8 mouse cellular contexts compared by ENCODE assay signal in the genomic region with DNA sequence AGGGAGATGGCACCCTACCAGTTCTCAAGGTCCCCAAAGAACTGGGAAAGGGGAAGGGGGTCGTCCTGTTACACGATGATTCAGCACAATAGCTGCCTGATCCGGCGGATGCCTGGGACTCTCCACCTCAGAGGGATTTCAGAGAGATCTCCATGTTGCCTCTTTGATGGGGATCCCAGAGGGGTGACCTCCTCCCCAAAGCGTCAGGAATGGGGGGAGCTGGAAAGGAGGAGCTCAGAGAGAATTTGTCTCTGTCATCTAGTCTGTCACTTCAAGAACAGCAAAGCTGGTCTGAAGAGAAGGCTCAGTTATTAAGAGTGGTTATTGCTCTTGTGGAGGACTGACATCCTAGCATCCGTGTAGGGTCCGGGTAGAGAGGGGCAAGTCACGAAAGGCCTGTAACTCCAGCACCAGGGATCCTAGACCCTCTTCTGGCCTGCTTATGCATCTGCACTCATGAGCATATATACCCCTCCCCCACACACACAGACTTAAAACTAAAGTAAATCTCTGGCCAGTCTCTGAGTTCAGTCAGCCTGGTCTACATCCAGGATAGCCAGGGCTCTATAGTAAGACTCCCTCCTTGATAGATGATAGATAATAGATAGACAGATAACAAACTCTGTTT. TPM values are rescaled to one million over a fixed set of nuclear protein-coding genes. Genes with fewer than 3 reads are reported as not detected.
DNase-seq lines count a peak whose midpoint lies in the region; ATAC-seq and TF ChIP-seq lines count a peak whose summit lies in the region.

No protein-coding gene starts in this region.

- no peak overlapping the region for H3ac ChIP-seq in myocyte (ENCODE audit: control insufficient read depth, insufficient read length)

- peaks cover 33% of the 10 kb centered on the region for H3K4me1 ChIP-seq in kidney, embryonic 16.5 days (ENCODE audit: insufficient read depth, low read length)
- peaks cover 6% of the 10 kb centered on the region for H3K4me1 ChIP-seq in cortical plate, adult 2 months (ENCODE audit: control insufficient read depth, insufficient read depth, low read length)
- peaks cover 31% of the 10 kb centered on the region for H3K4me1 ChIP-seq in intestine, embryonic 14.5 days (replicated peaks; ENCODE audit: control insufficient read depth, insufficient read depth, low read length)

- peaks cover 9% of the 10 kb centered on the region; the same call in 1 of the 2 replicates for H3K27me3 ChIP-seq in kidney, embryonic 16.5 days (ENCODE audit: insufficient read depth, low read length)
- no peaks in the 10 kb centered on the region for H3K27me3 ChIP-seq in intestine, embryonic 14.5 days (replicated peaks; ENCODE audit: control insufficient read depth, insufficient read depth, low read length)
- H3K27me3 ChIP-seq in myocyte (ENCODE audit: control insufficient read depth, insufficient read depth, insufficient read length) = no peaks in the 10 kb centered on the region

- TF ChIP-seq POLR2A in cortical plate, adult 2 months (IDR thresholded peaks at IDR 0.05; ENCODE audit: extremely low read depth, insufficient read depth, low read length) = no peak
- no peak for TF ChIP-seq POLR2A in myocyte (IDR thresholded peaks at IDR 0.05; ENCODE audit: insufficient read length, low read depth)

- peak overlapping the region; percentile 88 for H3K4me2 ChIP-seq in kidney, embryonic 16.5 days (replicated peaks; ENCODE audit: low read depth, low read length)
- peak overlapping the region; percentile 94 for H3K4me2 ChIP-seq in intestine, embryonic 14.5 days (ENCODE audit: low read length)
- peak overlapping the region; percentile 98 for H3K4me2 ChIP-seq in myocyte (ENCODE audit: low read depth)

- H3K36me3 ChIP-seq in kidney, embryonic 16.5 days (ENCODE audit: insufficient read depth, low read length) = no peaks in the 10 kb centered on the region
- H3K36me3 ChIP-seq in intestine, embryonic 14.5 days (ENCODE audit: control insufficient read depth, insufficient read depth, low read length) = peaks cover 6% of the 10 kb centered on the region; the same call in 1 of the 2 replicates
- no peaks in the 10 kb centered on the region for H3K36me3 ChIP-seq in myocyte (ENCODE audit: control insufficient read depth, insufficient read depth)

- 18% methylated on average over 8 of the region's 8 CpGs for WGBS in kidney, embryonic 16.5 days
- WGBS in intestine, embryonic 14.5 days = 15% methylated on average over 8 of the region's 8 CpGs

- no peak overlapping the region for H3K27ac ChIP-seq in kidney, embryonic 16.5 days (ENCODE audit: low read length)
- peak overlapping the region; percentile 89 for H3K27ac ChIP-seq in cortical plate, adult 2 months (ENCODE audit: insufficient read depth, low read length)
- no peak overlapping the region for H3K27ac ChIP-seq in intestine, embryonic 14.5 days (ENCODE audit: low read depth)

- H3K4me3 ChIP-seq in kidney, embryonic 16.5 days (ENCODE audit: low read length) = peak overlapping the region; percentile 66; the same call in 1 of the 2 replicates
- H3K4me3 ChIP-seq in cortical plate, adult 2 months (ENCODE audit: insufficient read depth, low read length) = peak overlapping the region; percentile 94
- no peak overlapping the region for H3K4me3 ChIP-seq in intestine, embryonic 14.5 days (ENCODE audit: low read depth, low read length)
- H3K4me3 ChIP-seq in myocyte = peak overlapping the region; percentile 75

- no peak for DNase-seq in kidney, postnatal 14 days
- no peak for DNase-seq in intestine, embryonic 14.5 days (ENCODE audit: low spot score)
- no peak for DNase-seq in spleen, postnatal 36 days (ENCODE audit: low spot score in 2 of 2)
- DNase-seq in cerebellum, postnatal 4 days (ENCODE audit: low spot score in 2 of 2) = no peak

- H3K9ac ChIP-seq in kidney, embryonic 16.5 days (replicated peaks; ENCODE audit: low read length) = peak overlapping the region; percentile 81; the same call in 1 of the 2 replicates
- H3K9ac ChIP-seq in intestine, embryonic 14.5 days (ENCODE audit: low read length) = no peak overlapping the region

- H3K79me2 ChIP-seq in myocyte (ENCODE audit: control insufficient read depth, insufficient read depth) = peaks cover 12% of the 10 kb centered on the region

- 0 out of 2 replicates have a peak, but pooled peaks have one; percentile 2 for ATAC-seq in kidney, embryonic 16.5 days (ENCODE audit: low FRiP score, low TSS enrichment)
- no peak; the same call in 1 of the 2 replicates for ATAC-seq in intestine, embryonic 14.5 days (replicated peaks; ENCODE audit: low FRiP score, low TSS enrichment, low read depth)
- no peak for ATAC-seq in frontal cortex, adult (ENCODE audit: low TSS enrichment)

- TF ChIP-seq CTCF in cortical plate, adult 2 months (IDR thresholded peaks at IDR 0.05; ENCODE audit: extremely low read depth, insufficient read depth, low read length) = no peak

- no peaks in the 10 kb centered on the region for H3K9me3 ChIP-seq in kidney, embryonic 16.5 days (ENCODE audit: low read length)
- no peaks in the 10 kb centered on the region for H3K9me3 ChIP-seq in intestine, embryonic 14.5 days (ENCODE audit: control insufficient read depth, low read length)

TF ChIP-seq in myocyte, 11 proteins besides CTCF, POLR2A, EP300 and RAD21:
- TF ChIP-seq USF1 (IDR thresholded peaks at IDR 0.05; ENCODE audit: low read depth) (no peak), POLR2AphosphoS2 (IDR thresholded peaks at IDR 0.05; ENCODE audit: insufficient read length, low read depth) (no peak), MYOD1 (IDR thresholded peaks at IDR 0.05; ENCODE audit: control insufficient read depth in 1 of 3, insufficient read length in 2 of 3, low read depth in 2 of 3) (no peak), E2F4 (IDR thresholded peaks at IDR 0.05; ENCODE audit: insufficient read depth) (no peak), MYOG (IDR thresholded peaks at IDR 0.05; ENCODE audit: control insufficient read depth in 1 of 3, insufficient read depth in 1 of 3, insufficient read length in 2 of 3, low read depth in 2 of 3) (no peak), TCF3 (IDR thresholded peaks at IDR 0.05; ENCODE audit: insufficient read length, low read depth) (no peak), REST (IDR thresholded peaks at IDR 0.05; ENCODE audit: insufficient read depth, insufficient read length) (no peak), TCF12 (IDR thresholded peaks at IDR 0.05; ENCODE audit: insufficient read depth, poor library complexity, severe bottlenecking) (no peak), MAX (IDR thresholded peaks at IDR 0.05; ENCODE audit: low read depth) (no peak), CEBPB (IDR thresholded peaks at IDR 0.05; ENCODE audit: insufficient read depth, poor library complexity, severe bottlenecking) (no peak), SRF (IDR thresholded peaks at IDR 0.05; ENCODE audit: control insufficient read depth, insufficient read length, low read depth) (no peak)

RNA-seq across cellular contexts. Expression of a gene that starts 0.9 kb away (rescaled TPM):
- 58.5 and 62.4 TPM in 2 replicates for polyA plus RNA-seq in kidney, embryonic 16.5 days (2015; fragmentation: Nextera tagmentation; extraction: Ambion mirVana)
- polyA plus RNA-seq in cortical plate, adult 2 months (2012; rRNA removed) = 360 and 365 TPM in 2 replicates
- 59.4 and 75.6 TPM in 2 replicates for polyA plus RNA-seq in intestine, embryonic 14.5 days (2014; fragmentation: Nextera tagmentation; extraction: Ambion mirVana)
- 38.8 TPM for polyA plus RNA-seq in myocyte (2012; fragmentation: generic; extraction: Trizol)

RNA-seq across cellular contexts. Expression of a gene that starts 29.4 kb away (rescaled TPM):
- not detected in 2 replicates for polyA plus RNA-seq in kidney, embryonic 16.5 days (2015; fragmentation: Nextera tagmentation; extraction: Ambion mirVana)
- not detected in 2 replicates for polyA plus RNA-seq in cortical plate, adult 2 months (2012; rRNA removed)
- polyA plus RNA-seq in intestine, embryonic 14.5 days (2014; fragmentation: Nextera tagmentation; extraction: Ambion mirVana) = not detected in 2 replicates
- not detected for polyA plus RNA-seq in myocyte (2012; fragmentation: generic; extraction: Trizol)

RNA-seq across cellular contexts. Expression of a gene that starts 49.6 kb away (rescaled TPM):
- 0.17 TPM in 1 of 2 replicates, not detected in the other for polyA plus RNA-seq in kidney, embryonic 16.5 days (2015; fragmentation: Nextera tagmentation; extraction: Ambion mirVana)
- polyA plus RNA-seq in cortical plate, adult 2 months (2012; rRNA removed) = 0.13 and 0.17 TPM in 2 replicates
- 6.9 TPM in 1 of 2 replicates, not detected in the other for polyA plus RNA-seq in intestine, embryonic 14.5 days (2014; fragmentation: Nextera tagmentation; extraction: Ambion mirVana)
- polyA plus RNA-seq in myocyte (2012; fragmentation: generic; extraction: Trizol) = not detected
